Mouse (Mus musculus) gastrocnemius, adult 2 months (tissue): ENCODE results near the gene Lce3f. TPM values are rescaled to one million over a fixed set of nuclear protein-coding genes. Genes with fewer than 3 reads are reported as not detected.
A peak's percentile ranks its signal among the peaks of the same experiment; 100 is the strongest.

Source experiments
- DNase-seq: peaks from one replicate; pipeline ENCODE4 v3.0.0; 2022
- H3K27ac ChIP-seq: fragments of 200-600 bp; 2 replicates; pipeline ENCODE4 v1.8.1; 2022; ENCODE audit warnings: mild to moderate bottlenecking
- H3K4me3 ChIP-seq: fragments of 200-600 bp; 2 replicates; pipeline ENCODE4 v1.8.1; 2022; ENCODE audit warnings: mild to moderate bottlenecking, moderate library complexity
- CTCF ChIP-seq: fragments of 200-600 bp; IDR thresholded peaks from 2 replicates; pipeline ENCODE4 v1.8.1; 2022; ENCODE audit warnings: antibody characterized with exemption, mild to moderate bottlenecking, moderate library complexity
- intact Hi-C: fragments of 180-260 bp; cut with DNase I; formaldehyde crosslinking; loops from one replicate; pipeline ENCODE4 v1.15.1; 2025
- total RNA-seq, 2 experiments: library from RNA; stranded (reverse); gene quantifications; 2 replicates each; pipeline ENCODE4 v1.2.3; 2021

The Lce3f gene
- total RNA-seq, 2 experiments from 2014 or later, result not detected

DNA sequence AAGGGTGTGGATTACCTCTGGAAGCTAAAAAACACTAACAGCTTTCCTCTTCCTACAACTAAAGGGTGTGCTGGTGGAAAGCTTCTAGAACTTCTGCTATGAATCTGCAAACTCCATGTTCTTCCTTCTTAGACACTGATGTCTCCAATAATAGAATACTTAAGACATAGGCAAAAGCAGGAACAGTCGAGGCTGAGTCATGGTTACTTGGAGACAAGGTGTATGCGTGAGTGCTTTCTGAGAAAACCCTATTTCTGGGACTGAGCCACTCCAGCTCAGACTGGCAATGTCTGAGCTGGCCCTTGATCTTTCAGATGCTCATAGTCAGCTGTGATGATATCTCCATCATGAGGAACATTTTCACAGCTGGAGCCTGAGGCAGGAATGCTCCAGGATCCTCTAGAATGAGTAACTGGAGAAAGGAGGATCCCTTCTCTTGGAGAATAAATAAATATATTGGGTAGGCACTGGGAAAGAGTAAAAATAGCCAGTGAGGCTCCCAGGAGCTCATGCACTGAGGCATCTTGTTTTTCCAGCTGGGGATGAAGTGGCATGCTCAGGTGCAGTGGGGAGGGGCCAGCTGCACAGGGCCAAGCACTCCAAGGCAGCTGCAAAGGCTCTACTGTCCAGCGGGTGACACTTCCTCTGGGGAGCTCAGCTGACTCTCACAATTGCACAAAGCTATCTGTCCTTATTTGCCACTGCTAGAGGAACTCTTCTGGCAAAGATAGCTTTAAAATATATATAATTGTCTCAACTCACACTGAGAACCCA is 31.6 kb downstream of the Lce3f start:
- DNase-seq, result no peak
- H3K27ac ChIP-seq, result no peak overlapping the region
- intact Hi-C loops, result no loop called here
- TF ChIP-seq CTCF, result no peak
- no peak overlapping the region for H3K4me3 ChIP-seq

DNA sequence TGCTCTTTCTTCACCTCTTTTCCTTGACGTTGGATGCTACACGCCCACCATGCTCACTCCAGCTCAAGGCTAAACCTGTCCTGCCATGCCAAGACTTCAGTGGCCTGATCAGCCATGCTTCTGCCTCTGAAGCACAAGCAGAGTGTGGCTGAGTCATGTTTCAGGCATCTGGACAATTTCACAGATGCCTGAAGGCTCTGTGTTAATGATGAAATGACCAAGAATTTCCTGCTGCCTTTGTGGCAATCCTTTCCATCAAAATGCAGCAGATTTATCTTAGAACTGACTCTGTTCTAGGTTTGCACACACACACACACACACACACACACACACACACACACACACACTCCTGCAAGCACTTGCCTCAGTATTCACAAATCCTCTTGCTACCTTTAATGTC is 33.5 kb downstream of the Lce3f start:
- no peak for DNase-seq
- no peak overlapping the region for H3K4me3 ChIP-seq
- intact Hi-C loops, result no loop called here
- no peak overlapping the region for H3K27ac ChIP-seq
- no peak for TF ChIP-seq CTCF

DNA sequence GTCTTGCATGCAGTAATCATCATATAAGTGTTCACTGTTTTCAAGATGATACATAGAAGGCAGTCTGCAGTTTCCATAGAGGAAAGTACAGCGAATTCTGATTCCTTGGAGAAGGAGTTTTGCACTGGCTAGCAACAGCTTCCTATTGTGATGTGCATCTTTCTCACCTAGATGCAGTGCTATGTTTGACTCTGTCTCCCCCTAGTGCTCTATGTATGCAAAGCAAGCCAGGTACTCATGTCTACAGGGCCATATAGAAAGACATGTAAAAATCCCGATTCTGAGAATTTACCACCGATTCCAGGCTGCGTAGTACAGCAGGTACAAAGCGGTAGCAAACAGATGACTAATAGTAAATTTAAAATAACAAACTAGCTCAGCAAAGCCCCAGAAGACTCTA is 39.4 kb downstream of the Lce3f start:
- no peak for DNase-seq
- peak; percentile 56 for TF ChIP-seq CTCF
- no peak overlapping the region for H3K4me3 ChIP-seq
- intact Hi-C loops, result no loop called here
- H3K27ac ChIP-seq, result no peak overlapping the region

Other genes starting within 250 kb of the Lce3f start
- not detected for gene Lce1g, start 239.9 kb upstream of the Lce3f start, total RNA-seq
- gene Lce1h, start 227.2 kb upstream of the Lce3f start, total RNA-seq, result not detected
- not detected for gene Lce1i, start 213.3 kb upstream of the Lce3f start, total RNA-seq
- gene Lce1j, start 201.7 kb upstream of the Lce3f start, total RNA-seq, result not detected
- gene Lce1k, start 184.3 kb upstream of the Lce3f start, total RNA-seq, result not detected
- not detected for gene Kprp, start 165.0 kb upstream of the Lce3f start, total RNA-seq
- not detected for gene Lce1l, start 140.9 kb upstream of the Lce3f start, total RNA-seq
- gene 2310050C09Rik, start 122.0 kb upstream of the Lce3f start, total RNA-seq, result not detected
- not detected for gene Lce3a, start 66.0 kb upstream of the Lce3f start, total RNA-seq
- gene Lce3b, start 59.2 kb upstream of the Lce3f start, total RNA-seq, result not detected
- gene Lce3c, start 47.7 kb upstream of the Lce3f start, total RNA-seq, result not detected
- not detected for gene Lce3d, start 34.8 kb upstream of the Lce3f start, total RNA-seq
- not detected for gene Lce3e, start 25.2 kb upstream of the Lce3f start, total RNA-seq
- not detected for gene Crct1, start 23.5 kb downstream of the Lce3f start, total RNA-seq
- gene Lce1m, start 26.8 kb downstream of the Lce3f start, total RNA-seq, result not detected
- gene Gm4858, start 76.6 kb downstream of the Lce3f start, total RNA-seq, result not detected
- not detected for gene Crnn, start 152.6 kb downstream of the Lce3f start, total RNA-seq
- not detected for gene Flg2, start 205.1 kb downstream of the Lce3f start, total RNA-seq